Mouse (Mus musculus): ENCODE measurements around the gene Atp6v1fnb.
A peak's percentile ranks its signal among the peaks of the same experiment; 100 is the strongest.

Gene Atp6v1fnb

GRCm38 (mm10) chr6:29471137-29471536 is at the start of gene Atp6v1fnb:
Gene Atp6v1fnb, plus strand, starts transcription at chr6:29471437.
- DNase-seq (ENCODE audit: low read depth in 2 of 2, low spot score in 2 of 2), result no peak

- DNase-seq (ENCODE audit: low read depth in 2 of 2, low spot score in 2 of 2), result no peak
These were observed 46.1 kb upstream of the Atp6v1fnb start for GRCm38 (mm10) chr6:29425118-29425517.

DNA sequence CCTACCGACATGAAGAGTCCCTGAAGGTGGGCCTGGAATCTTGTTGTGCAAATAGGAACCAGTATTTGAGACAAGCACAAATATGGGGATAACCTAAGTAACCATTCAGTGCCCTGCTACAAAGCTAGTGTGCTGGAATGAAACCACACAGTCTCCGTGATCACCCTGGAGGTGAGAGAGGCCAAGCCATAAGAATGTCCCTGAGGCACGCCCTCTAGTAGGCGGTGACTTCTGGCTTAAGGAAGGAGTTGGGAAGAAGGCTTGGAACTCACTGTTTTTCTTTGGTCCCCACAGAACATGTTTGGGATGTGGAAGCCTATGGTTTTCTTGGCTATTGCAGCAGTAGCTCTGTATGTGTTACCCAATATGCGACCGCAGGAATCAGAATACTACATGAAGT is 44.9 kb upstream of the Atp6v1fnb start:
- DNase-seq (ENCODE audit: low read depth in 2 of 2, low spot score in 2 of 2), result no peak

- no peak for DNase-seq (ENCODE audit: low read depth in 2 of 2, low spot score in 2 of 2)
These were observed 43.1 kb upstream of the Atp6v1fnb start for GRCm38 (mm10) chr6:29428171-29428570.

- DNase-seq (ENCODE audit: low read depth in 2 of 2, low spot score in 2 of 2), result no peak
These were observed 40.4 kb upstream of the Atp6v1fnb start for GRCm38 (mm10) chr6:29430681-29431420.

- no peak for DNase-seq (ENCODE audit: low read depth in 2 of 2, low spot score in 2 of 2)
These were observed 39.8 kb upstream of the Atp6v1fnb start for GRCm38 (mm10) chr6:29431473-29431872.

- no peak for DNase-seq (ENCODE audit: low read depth in 2 of 2, low spot score in 2 of 2)
These were observed 39.1 kb upstream of the Atp6v1fnb start for GRCm38 (mm10) chr6:29432156-29432555.

DNA sequence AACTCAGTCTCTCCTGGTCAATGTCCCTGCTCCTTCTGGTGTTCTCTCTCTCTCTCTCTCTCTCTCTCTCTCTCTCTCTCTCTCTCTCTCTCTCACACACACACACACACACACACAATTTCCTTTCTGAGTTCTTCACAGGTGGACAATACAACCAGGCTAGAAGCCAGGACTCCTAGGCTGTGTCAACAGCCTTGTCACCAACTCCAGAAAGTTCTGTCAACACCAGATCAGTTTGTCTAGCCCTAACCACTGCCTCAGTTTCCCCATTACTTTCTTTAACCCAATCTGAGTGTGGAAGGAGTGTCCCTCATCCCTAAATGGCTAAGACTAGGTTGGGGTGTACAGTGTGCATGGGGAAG is 38.6 kb upstream of the Atp6v1fnb start:
- no peak for DNase-seq (ENCODE audit: low read depth in 2 of 2, low spot score in 2 of 2)

DNA sequence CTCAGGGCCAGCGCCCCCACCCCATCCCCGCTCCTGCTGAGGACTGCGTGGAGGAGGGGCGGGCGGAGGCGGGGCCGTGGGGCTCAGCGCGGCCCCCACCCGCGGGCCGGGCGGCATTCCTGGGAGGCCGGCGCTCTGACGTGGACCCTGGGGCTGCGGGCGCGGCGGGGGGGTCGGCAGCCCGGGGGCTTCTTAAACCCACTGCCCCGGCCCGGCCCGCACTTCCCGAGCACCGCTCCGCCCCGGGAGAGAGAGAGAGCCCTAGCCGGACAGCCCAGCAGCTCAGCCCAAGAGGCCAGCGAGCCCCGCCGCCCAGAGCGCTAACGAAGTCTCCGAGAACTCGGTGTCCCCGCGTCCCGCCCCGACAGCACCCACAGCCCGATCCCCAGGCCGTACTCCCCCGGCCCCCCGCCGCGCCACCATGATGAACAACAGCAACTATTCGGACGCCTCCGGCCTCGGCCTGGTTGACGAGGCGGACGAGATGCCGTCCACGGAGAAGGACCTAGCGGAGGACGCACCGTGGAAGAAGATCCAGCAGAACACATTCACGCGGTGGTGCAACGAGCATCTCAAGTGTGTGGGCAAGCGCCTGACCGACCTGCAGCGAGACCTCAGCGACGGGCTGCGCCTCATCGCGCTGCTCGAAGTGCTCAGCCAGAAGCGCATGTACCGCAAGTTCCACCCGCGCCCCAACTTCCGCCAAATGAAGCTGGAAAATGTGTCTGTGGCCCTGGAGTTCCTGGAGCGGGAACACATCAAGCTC is 38.0 kb upstream of the Atp6v1fnb start, which contains the start of gene Flnc:
Gene Flnc (plus strand): TSS at position 219 of the 766 bp plus-strand sequence.
- DNase-seq (ENCODE audit: low read depth in 2 of 2, low spot score in 2 of 2), result peak in 1 of 2 experiments; percentile 8

DNA sequence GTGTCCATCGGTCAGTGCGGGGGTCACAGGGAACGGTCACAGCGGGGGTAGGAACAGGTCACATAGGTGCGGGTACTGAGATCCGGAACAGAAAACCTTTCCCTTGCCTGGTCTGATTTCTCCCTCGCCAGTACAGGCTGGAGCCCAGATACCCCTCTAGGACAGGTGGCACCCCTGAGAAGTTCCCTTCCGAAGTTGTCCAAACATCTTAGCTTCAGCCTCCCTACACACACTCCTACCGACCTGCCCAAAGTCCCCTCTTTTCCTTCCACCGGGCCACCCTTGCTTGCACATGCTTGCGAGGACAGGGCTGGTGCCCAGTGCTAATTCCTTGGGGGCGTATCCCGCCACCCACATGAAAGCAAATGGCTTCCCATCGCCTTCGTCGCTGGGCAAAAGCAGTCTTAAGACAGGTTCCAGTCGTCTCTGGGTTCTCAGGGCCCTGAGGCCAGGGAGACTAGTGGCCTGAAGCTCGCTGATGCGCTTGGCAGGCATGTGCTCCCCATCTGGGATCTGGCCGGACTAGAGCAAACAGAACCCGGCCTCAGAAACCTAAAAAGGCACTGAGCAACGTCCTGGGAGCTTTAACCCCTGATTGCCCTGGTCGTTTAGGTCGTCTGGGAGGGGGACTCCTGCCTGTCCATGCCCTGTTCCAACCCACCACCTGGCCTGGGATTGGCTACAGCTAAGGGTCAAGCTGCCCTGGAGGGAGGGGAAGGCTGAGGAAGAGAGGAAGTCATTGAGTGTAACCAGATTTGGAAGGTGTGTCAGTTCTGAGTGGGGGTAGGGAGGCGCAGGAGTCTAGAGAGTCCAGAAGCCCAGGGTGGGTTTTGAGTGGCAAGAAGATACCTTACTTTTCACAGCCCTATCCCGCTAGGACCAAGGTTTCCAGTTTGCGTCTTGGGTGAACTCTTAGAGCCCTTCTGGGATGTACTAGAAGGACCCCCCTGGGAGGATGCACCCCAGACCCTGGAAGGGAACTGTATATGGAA is 37.1 kb upstream of the Atp6v1fnb start:
- no peak for DNase-seq (ENCODE audit: low read depth in 2 of 2, low spot score in 2 of 2)

DNA sequence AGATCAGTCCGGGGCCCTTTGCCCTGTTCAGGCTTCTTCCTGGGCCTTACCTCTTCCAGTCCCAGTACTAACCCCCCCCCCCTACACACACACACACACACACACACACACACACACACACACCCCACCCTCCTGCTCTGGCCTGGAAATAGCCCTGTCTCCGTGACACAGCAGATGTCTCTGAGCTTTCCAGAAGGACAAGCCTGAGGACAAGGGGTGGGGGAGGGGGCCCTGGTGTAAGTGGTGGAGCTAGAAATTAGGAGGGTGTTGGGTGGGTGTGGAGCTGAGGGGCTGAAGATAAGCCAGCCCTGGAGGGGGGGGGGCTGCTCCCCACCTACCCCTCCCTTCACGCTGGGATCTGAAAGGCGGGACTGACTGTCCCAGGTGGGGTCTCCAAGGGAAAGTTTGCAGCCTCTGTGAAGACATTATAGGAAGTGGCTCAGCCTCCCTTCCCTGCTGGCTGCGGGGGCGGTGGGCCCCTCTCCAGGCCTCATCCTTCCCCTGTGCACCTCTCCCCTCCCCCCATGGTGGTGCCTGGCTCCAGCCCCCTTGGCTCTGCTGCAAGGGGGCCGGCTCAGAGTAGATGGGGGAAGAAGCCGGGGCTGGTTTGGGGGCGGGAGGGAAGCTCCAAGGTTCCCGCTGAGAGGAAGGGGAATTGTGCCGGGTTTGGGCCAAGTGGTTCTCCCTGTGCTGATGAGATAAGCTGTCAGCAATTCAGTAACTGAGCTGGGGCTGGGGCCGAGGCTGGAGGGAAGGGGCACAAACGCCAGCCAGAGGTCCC is 36.1 kb upstream of the Atp6v1fnb start:
- no peak for DNase-seq (ENCODE audit: low read depth in 2 of 2, low spot score in 2 of 2)

GRCm38 (mm10) chr6:29435940-29436451 is 35.2 kb upstream of the Atp6v1fnb start:
- DNase-seq (ENCODE audit: low read depth in 2 of 2, low spot score in 2 of 2), result no peak

DNA sequence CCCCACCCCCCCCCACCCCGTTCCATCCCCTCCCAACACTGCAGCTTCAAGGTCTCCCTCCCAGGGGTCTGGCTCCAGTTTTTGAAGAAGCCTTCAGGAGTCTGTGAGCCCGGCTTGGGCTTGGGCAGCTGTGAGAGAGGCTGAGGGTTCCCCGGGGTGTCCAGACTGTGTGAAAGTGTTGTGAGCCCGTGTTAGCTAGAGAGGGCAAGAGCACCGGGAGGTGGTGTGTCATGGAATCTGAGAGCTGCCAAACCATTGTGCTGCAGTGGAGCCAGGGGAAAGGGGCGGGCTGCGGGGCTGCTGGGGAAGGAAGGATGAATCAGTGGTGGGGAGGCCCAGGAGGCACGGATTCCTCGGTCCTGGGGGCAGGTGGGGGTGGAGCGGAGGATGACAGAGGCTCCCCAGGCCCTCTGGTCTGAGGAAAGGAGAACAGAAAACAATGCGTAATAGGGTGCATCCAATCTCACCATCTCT is 34.7 kb upstream of the Atp6v1fnb start:
- no peak for DNase-seq (ENCODE audit: low read depth in 2 of 2, low spot score in 2 of 2)

DNA sequence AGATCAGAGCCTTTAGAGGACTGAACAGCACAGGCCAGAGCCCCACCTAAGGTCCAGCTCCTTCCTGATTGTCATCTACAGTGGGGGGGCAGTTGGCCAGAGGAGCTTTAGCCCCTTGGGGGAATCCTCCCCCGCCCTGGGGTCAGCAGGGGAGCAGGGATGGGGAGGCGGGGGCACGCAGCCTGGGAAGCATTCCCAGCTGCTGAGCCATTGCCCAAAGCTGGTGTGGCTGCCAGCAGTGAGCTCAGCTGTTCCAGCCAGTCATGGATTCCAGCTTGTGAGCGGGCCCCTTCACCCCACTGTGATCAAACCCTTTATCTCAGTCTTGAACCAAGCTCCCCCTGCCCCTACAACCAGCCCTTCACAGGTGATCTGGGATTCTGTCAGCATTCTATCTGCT is 32.0 kb upstream of the Atp6v1fnb start:
- DNase-seq (ENCODE audit: low read depth in 2 of 2, low spot score in 2 of 2), result no peak

GRCm38 (mm10) chr6:29439789-29440188 is 31.4 kb upstream of the Atp6v1fnb start:
- DNase-seq (ENCODE audit: low read depth in 2 of 2, low spot score in 2 of 2), result no peak

GRCm38 (mm10) chr6:29444773-29445172 is 26.5 kb upstream of the Atp6v1fnb start:
- peak in 1 of 2 experiments; percentile 28 for DNase-seq (ENCODE audit: low read depth in 2 of 2, low spot score in 2 of 2)

GRCm38 (mm10) chr6:29445354-29445753 is 25.9 kb upstream of the Atp6v1fnb start:
- DNase-seq (ENCODE audit: low read depth in 2 of 2, low spot score in 2 of 2), result no peak

- DNase-seq (ENCODE audit: low read depth in 2 of 2, low spot score in 2 of 2), result no peak
These were observed 21.4 kb upstream of the Atp6v1fnb start for GRCm38 (mm10) chr6:29449858-29450257.

DNA sequence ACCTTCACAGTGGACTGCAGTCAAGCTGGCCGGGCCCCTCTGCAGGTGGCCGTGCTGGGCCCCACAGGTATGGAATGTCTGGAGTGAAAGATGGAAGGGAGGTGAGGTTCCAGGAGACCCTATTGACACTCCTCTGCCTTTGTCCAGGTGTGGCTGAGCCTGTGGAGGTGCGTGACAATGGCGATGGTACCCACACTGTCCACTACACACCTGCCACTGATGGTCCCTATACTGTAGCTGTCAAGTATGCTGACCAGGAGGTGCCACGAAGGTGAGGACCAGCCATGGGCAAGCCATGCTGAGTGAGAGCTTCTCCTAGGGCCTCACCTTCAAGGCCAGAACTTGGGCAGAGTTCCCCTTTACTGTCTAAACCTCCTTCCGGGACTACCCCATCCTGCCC is 20.6 kb upstream of the Atp6v1fnb start:
- no peak for DNase-seq (ENCODE audit: low read depth in 2 of 2, low spot score in 2 of 2)

DNA sequence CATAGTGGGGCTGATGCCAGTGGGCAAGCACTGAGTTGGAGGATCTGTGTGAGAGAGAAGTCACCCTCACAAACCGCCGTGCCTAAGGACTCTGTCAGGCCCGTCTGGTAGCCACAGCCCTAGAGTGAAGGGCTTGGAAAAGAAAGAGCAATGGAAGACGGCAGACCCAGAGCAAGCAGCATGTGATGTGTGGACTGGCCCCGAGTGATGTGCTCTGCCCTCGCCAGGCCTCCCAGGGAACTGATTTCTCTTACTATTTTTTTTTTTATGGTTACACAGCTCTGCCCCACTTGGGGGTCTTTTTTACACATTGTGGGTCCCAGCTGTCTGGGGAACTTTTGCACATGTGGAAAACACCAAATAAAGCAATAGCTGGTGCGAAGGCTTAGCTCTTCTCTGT is 9.7 kb upstream of the Atp6v1fnb start:
- DNase-seq (ENCODE audit: low read depth in 2 of 2, low spot score in 2 of 2), result no peak

Data from CD8-positive naive resting alpha-beta T cell, adult 2 months (primary cell).